Mouse (Mus musculus) spleen, postnatal 4 days (tissue): ENCODE measurements around the gene Serf2.

ENCODE experiments used
- DNase-seq, 2 experiments: peaks; one replicate each; pipeline ENCODE4 v3.0.0; 2022; ENCODE audit warnings: low spot score in 2 of 2

Serf2 gene

DNA sequence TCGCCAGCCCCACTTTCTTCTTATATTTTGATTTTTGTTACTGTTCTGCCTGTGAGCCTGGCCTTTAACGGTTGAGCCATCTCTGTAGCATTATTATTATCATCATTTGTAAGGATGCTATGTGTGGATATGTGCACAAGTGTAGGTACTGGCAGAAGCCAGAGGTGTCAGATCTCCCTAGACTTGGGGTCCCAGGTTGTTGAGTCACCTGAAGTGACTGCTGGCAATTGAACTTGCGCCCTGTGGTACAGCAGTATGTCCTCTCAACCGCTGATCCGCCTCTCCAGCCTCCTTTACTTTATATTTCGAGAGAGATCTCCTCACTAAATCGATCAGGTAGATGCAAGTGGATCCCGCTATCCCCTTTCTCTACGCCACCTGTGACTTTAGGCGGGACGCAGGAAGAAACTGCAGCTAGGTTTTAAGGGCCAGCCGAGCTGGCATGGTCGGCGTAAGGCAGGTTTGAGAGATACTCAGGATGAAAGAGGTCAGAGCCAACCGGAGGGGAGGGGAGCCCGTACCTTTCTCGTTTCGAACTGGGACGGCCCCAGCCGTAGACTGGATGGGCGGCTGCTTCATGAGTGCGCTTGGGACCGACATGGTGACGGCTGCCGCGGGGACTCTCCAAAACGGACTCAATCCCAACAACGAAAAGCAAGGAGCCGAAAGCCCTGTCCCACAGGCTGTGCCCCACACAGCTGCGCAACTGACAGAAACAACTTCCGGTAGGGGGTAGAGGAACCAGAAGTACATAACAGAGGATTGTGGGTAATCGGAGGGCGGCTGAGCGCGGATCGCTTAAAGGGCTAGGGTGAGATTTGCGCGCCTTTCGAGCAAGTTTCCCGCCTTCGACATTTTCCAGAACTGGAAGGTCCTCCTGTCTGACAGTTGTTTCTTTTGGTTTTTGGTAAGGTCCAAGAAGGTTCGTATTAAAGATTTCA, 57.2 kb downstream of the Serf2 start, which contains the start of the genes Mfap1a and Wdr76:
Gene Mfap1a (minus strand): TSS at position 724 of the 941 bp plus-strand sequence.
Gene Wdr76 (plus strand): TSS at position 782 of the 941 bp plus-strand sequence.
- DNase-seq: peak; percentile 84 to 90

GRCm38 (mm10) chr2:121507173-121507950, 58.4 kb downstream of the Serf2 start:
- DNase-seq: no peak
